Mouse (Mus musculus) forebrain, postnatal 0 days (tissue): ENCODE measurements around the gene Arfgap2. TPM values are rescaled to one million over a fixed set of nuclear protein-coding genes. Genes with fewer than 3 reads are reported as not detected.
A peak's percentile ranks its signal among the peaks of the same experiment; 100 is the strongest.

ENCODE experiments used
- ATAC-seq: fragments of 200-750 bp; cut with Nextera tagmentation; 2 replicates; pipeline ENCODE4 v1.8.0; 2017; ENCODE audit warnings: mild to moderate bottlenecking, moderate library complexity
- DNase-seq: peaks from one replicate; pipeline ENCODE4 v3.0.0-alpha.2; 2015
- H3K27ac ChIP-seq: fragments of 300-500 bp; sonication (generic); 2 replicates; pipeline ENCODE4 v1.5.1; 2014; ENCODE audit warnings: low read depth, mild to moderate bottlenecking, antibody characterized with exemption, low read length, moderate library complexity, mixed read lengths
- H3K27me3 ChIP-seq: fragments of 300-500 bp; sonication (generic); 2 replicates; pipeline ENCODE4 v1.6.1; 2014; ENCODE audit warnings: mild to moderate bottlenecking, low read length, mixed read lengths; ENCODE audit not compliant: insufficient read depth
- H3K36me3 ChIP-seq: fragments of 300-500 bp; sonication (generic); 2 replicates; pipeline ENCODE4 v1.6.1; 2014; ENCODE audit warnings: mild to moderate bottlenecking, moderate library complexity; ENCODE audit not compliant: insufficient read depth
- H3K4me1 ChIP-seq: fragments of 300-500 bp; sonication (generic); 2 replicates; pipeline ENCODE4 v1.6.1; 2014; ENCODE audit warnings: antibody characterized with exemption; ENCODE audit not compliant: insufficient read depth
- H3K4me2 ChIP-seq: fragments of 300-500 bp; sonication (generic); 2 replicates; pipeline ENCODE4 v1.6.1; 2014; ENCODE audit warnings: low read depth, mild to moderate bottlenecking, moderate library complexity
- H3K4me3 ChIP-seq: fragments of 300-500 bp; sonication (generic); 2 replicates; pipeline ENCODE4 v1.5.1; 2014; ENCODE audit warnings: low read depth, low read length, mixed read lengths
- H3K9ac ChIP-seq: fragments of 300-500 bp; sonication (generic); 2 replicates; pipeline ENCODE4 v1.6.1; 2014; ENCODE audit warnings: mild to moderate bottlenecking
- H3K9me3 ChIP-seq: fragments of 300-500 bp; sonication (generic); 2 replicates; pipeline ENCODE4 v1.6.1; 2016; ENCODE audit warnings: low read length
- CTCF ChIP-seq: sonication (generic); IDR thresholded peaks from 2 replicates; pipeline ENCODE4 v1.5.1; 2016; ENCODE audit warnings: antibody characterized with exemption, control low read depth, low read depth
- WGBS: fragments of 180-500 bp; shearing (Covaris S2); extraction: QIAGEN DNeasy Blood & Tissue Kit; methylation state at CpG from one replicate; pipeline ENCODE4 v1.1.7; 2014; 5-methylcytosine and 5-hydroxymethylcytosine counted together
- polyA plus RNA-seq: library from polyadenylated mRNA; unstranded; fragments of >200 nt; fragmentation: Nextera tagmentation; extraction: Ambion mirVana; gene quantifications from 2 replicates; pipeline ENCODE4 v1.2.1, GENCODE M21; 2015
- total RNA-seq: library from RNA; depleted of rRNA; stranded (reverse); fragments of >200 nt; gene quantifications from 2 replicates; pipeline ENCODE4 v1.2.3, GENCODE M21; 2014

The Arfgap2 gene
- total and polyA plus RNA-seq, 2 experiments from 2014 or later: 52.8 to 59.9 TPM

GRCm38 (mm10) chr2:91294226-91294625 is 29.5 kb downstream of the Arfgap2 start:
- no peaks in the 10 kb centered on the region for H3K4me1 ChIP-seq
- no peak overlapping the region for H3K27ac ChIP-seq
- 0 out of 2 replicates have a peak, but pooled peaks cover 3% of the 10 kb centered on the region for H3K36me3 ChIP-seq
- TF ChIP-seq CTCF: no peak
- no peak overlapping the region for H3K4me3 ChIP-seq
- ATAC-seq (no peak), DNase-seq (no peak)
- WGBS: 96% methylated on average over 3 of the region's 3 CpGs
- H3K9ac ChIP-seq: no peak overlapping the region
- H3K4me2 ChIP-seq: no peak overlapping the region
- no peaks in the 10 kb centered on the region for H3K9me3 ChIP-seq
- H3K27me3 ChIP-seq: no peaks in the 10 kb centered on the region

GRCm38 (mm10) chr2:91295895-91296294 is 31.1 kb downstream of the Arfgap2 start:
- H3K9me3 ChIP-seq: no peaks in the 10 kb centered on the region
- H3K4me1 ChIP-seq: no peaks in the 10 kb centered on the region
- no peak overlapping the region for H3K4me2 ChIP-seq
- ATAC-seq (no peak), DNase-seq (no peak)
- no peak overlapping the region for H3K4me3 ChIP-seq
- H3K27me3 ChIP-seq: no peaks in the 10 kb centered on the region
- H3K36me3 ChIP-seq: 0 out of 2 replicates have a peak, but pooled peaks cover 3% of the 10 kb centered on the region
- WGBS: 95% methylated on average over 5 of the region's 5 CpGs
- TF ChIP-seq CTCF: no peak
- no peak overlapping the region for H3K9ac ChIP-seq
- H3K27ac ChIP-seq: no peak overlapping the region

- Histone ChIP-seq H3K4me1 (no peaks in the 10 kb centered on the region), H3K4me3 (no peak overlapping the region), H3K9ac (no peak overlapping the region), H3K27ac (no peak overlapping the region), H3K27me3 (no peaks in the 10 kb centered on the region), H3K36me3 (0 out of 2 replicates have a peak, but pooled peaks cover 6% of the 10 kb centered on the region), H3K4me2 (no peak overlapping the region), H3K9me3 (no peaks in the 10 kb centered on the region)
- ATAC-seq (peak; percentile 23; the same call in 1 of the 2 replicates), DNase-seq (no peak)
- no peak for TF ChIP-seq CTCF
- 61% methylated on average over 3 of the region's 3 CpGs for WGBS
These were observed 34.4 kb downstream of the Arfgap2 start for GRCm38 (mm10) chr2:91299156-91299555.

GRCm38 (mm10) chr2:91300784-91301183 is 36.0 kb downstream of the Arfgap2 start:
- Histone ChIP-seq H3K4me2 (no peak overlapping the region), H3K4me1 (no peaks in the 10 kb centered on the region), H3K27ac (no peak overlapping the region), H3K9me3 (no peaks in the 10 kb centered on the region), H3K27me3 (no peaks in the 10 kb centered on the region), H3K9ac (no peak overlapping the region), H3K36me3 (0 out of 2 replicates have a peak, but pooled peaks cover 3% of the 10 kb centered on the region), H3K4me3 (no peak overlapping the region)
- DNase-seq (no peak), ATAC-seq (no peak)
- 99% methylated on average over 2 of the region's 2 CpGs for WGBS
- TF ChIP-seq CTCF: peak; percentile 32

- H3K9ac ChIP-seq: no peak overlapping the region
- 86% methylated on average over 2 of the region's 2 CpGs for WGBS
- no peaks in the 10 kb centered on the region for H3K9me3 ChIP-seq
- DNase-seq (no peak), ATAC-seq (no peak)
- no peak overlapping the region for H3K4me2 ChIP-seq
- no peaks in the 10 kb centered on the region for H3K27me3 ChIP-seq
- 0 out of 2 replicates have a peak, but pooled peaks cover 3% of the 10 kb centered on the region for H3K36me3 ChIP-seq
- no peak for TF ChIP-seq CTCF
- H3K4me3 ChIP-seq: no peak overlapping the region
- H3K27ac ChIP-seq: no peak overlapping the region
- no peaks in the 10 kb centered on the region for H3K4me1 ChIP-seq
These were observed 37.1 kb downstream of the Arfgap2 start for GRCm38 (mm10) chr2:91301836-91302235.

- no peak overlapping the region for H3K27ac ChIP-seq
- H3K36me3 ChIP-seq: 0 out of 2 replicates have a peak, but pooled peaks cover 3% of the 10 kb centered on the region
- H3K4me3 ChIP-seq: no peak overlapping the region
- no peak overlapping the region for H3K9ac ChIP-seq
- no peak overlapping the region for H3K4me2 ChIP-seq
- WGBS: 71% methylated on average over 3 of the region's 3 CpGs
- DNase-seq (no peak), ATAC-seq (no peak)
- no peaks in the 10 kb centered on the region for H3K4me1 ChIP-seq
- H3K9me3 ChIP-seq: no peaks in the 10 kb centered on the region
- H3K27me3 ChIP-seq: no peaks in the 10 kb centered on the region
- TF ChIP-seq CTCF: no peak
These were observed 38.1 kb downstream of the Arfgap2 start for GRCm38 (mm10) chr2:91302845-91303244.

GRCm38 (mm10) chr2:91305926-91306325 is 41.2 kb downstream of the Arfgap2 start:
- DNase-seq: no peak
- no peaks in the 10 kb centered on the region for H3K4me1 ChIP-seq
- no peak overlapping the region for H3K9ac ChIP-seq
- no peak overlapping the region for H3K4me3 ChIP-seq
- H3K27me3 ChIP-seq: no peaks in the 10 kb centered on the region
- no peak overlapping the region for H3K4me2 ChIP-seq
- no peaks in the 10 kb centered on the region for H3K9me3 ChIP-seq
- no peak overlapping the region for H3K27ac ChIP-seq
- H3K36me3 ChIP-seq: 0 out of 2 replicates have a peak, but pooled peaks cover 3% of the 10 kb centered on the region
- 93% methylated on average over 9 of the region's 9 CpGs for WGBS
- TF ChIP-seq CTCF: no peak
- no peak for ATAC-seq

- no peak overlapping the region for H3K27ac ChIP-seq
- no peak for TF ChIP-seq CTCF
- H3K27me3 ChIP-seq: no peaks in the 10 kb centered on the region
- ATAC-seq (no peak), DNase-seq (no peak)
- H3K9ac ChIP-seq: no peak overlapping the region
- H3K4me2 ChIP-seq: no peak overlapping the region
- 0 out of 2 replicates have a peak, but pooled peaks cover 3% of the 10 kb centered on the region for H3K36me3 ChIP-seq
- H3K4me3 ChIP-seq: no peak overlapping the region
- H3K9me3 ChIP-seq: no peaks in the 10 kb centered on the region
- H3K4me1 ChIP-seq: no peaks in the 10 kb centered on the region
These were observed 41.8 kb downstream of the Arfgap2 start for GRCm38 (mm10) chr2:91306589-91306988.
